Mouse (Mus musculus): ENCODE data around the gene Pola2. TPM values are rescaled to one million over a fixed set of nuclear protein-coding genes. Genes with fewer than 3 reads are reported as not detected.

The Pola2 gene
- polyA plus RNA-seq, 1 experiment from 2014 or later = 19.4 TPM

GRCm38 (mm10) chr19:5956685-5957084 is 7.3 kb downstream of the Pola2 start:
- Histone ChIP-seq H3K9ac (ENCODE audit: low read depth, low read length) (no peak overlapping the region), H3K27me3 (ENCODE audit: control insufficient read depth, insufficient read depth, low read depth, low read length) (no peaks in the 10 kb centered on the region), H3K4me1 (ENCODE audit: control insufficient read depth, insufficient read depth, low read length) (no peaks in the 10 kb centered on the region), H3K4me3 (ENCODE audit: low read depth, low read length) (no peak overlapping the region), H3K36me3 (ENCODE audit: control insufficient read depth, insufficient read depth, low read length) (no peaks in the 10 kb centered on the region), H3K9me3 (replicated peaks; ENCODE audit: control insufficient read depth, low read length, poor library complexity, severe bottlenecking) (no peaks in the 10 kb centered on the region), H3K27ac (ENCODE audit: low read length) (no peak overlapping the region), H3K4me2 (ENCODE audit: low read length) (no peak overlapping the region)
- ATAC-seq = no peak
- 29% methylated on average over 3 of the region's 3 CpGs for WGBS

- Histone ChIP-seq H3K4me2 (ENCODE audit: low read length) (no peak overlapping the region), H3K27me3 (ENCODE audit: control insufficient read depth, insufficient read depth, low read depth, low read length) (no peaks in the 10 kb centered on the region), H3K27ac (ENCODE audit: low read length) (no peak overlapping the region), H3K9me3 (replicated peaks; ENCODE audit: control insufficient read depth, low read length, poor library complexity, severe bottlenecking) (no peaks in the 10 kb centered on the region), H3K36me3 (ENCODE audit: control insufficient read depth, insufficient read depth, low read length) (no peaks in the 10 kb centered on the region), H3K9ac (ENCODE audit: low read depth, low read length) (no peak overlapping the region), H3K4me3 (ENCODE audit: low read depth, low read length) (no peak overlapping the region), H3K4me1 (ENCODE audit: control insufficient read depth, insufficient read depth, low read length) (no peaks in the 10 kb centered on the region)
- no peak for ATAC-seq
- WGBS = 92% methylated on average over 28 of the region's 28 CpGs
Measured at GRCm38 (mm10) chr19:5955704-5956670, 8.0 kb downstream of the Pola2 start.

DNA sequence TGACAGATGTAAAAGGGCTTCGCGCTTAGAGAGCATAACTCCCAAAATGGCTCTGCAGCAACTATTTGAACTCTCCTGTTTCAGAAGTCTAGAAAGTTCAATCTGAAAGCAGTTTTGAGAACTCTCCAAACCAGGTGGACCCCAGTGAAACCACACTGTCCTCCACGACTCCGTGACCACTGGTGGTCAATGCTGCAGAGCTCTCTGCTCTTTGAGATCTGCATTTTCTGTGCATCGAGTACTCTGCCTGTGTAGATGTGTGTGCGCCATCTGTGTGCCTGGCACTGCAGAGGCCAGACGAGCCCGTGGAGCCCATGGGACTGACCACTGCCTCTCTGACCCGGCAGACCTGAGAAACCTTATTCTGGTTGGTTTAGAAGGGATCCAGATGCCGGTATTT is 9.1 kb downstream of the Pola2 start:
- H3K27ac ChIP-seq (ENCODE audit: low read length) = no peak overlapping the region
- WGBS = 94% methylated on average over 10 of the region's 10 CpGs
- no peak overlapping the region for H3K4me2 ChIP-seq (ENCODE audit: low read length)
- no peaks in the 10 kb centered on the region for H3K9me3 ChIP-seq (replicated peaks; ENCODE audit: control insufficient read depth, low read length, poor library complexity, severe bottlenecking)
- no peaks in the 10 kb centered on the region for H3K4me1 ChIP-seq (ENCODE audit: control insufficient read depth, insufficient read depth, low read length)
- H3K27me3 ChIP-seq (ENCODE audit: control insufficient read depth, insufficient read depth, low read depth, low read length) = no peaks in the 10 kb centered on the region
- no peak overlapping the region for H3K4me3 ChIP-seq (ENCODE audit: low read depth, low read length)
- ATAC-seq = no peak
- H3K9ac ChIP-seq (ENCODE audit: low read depth, low read length) = no peak overlapping the region
- H3K36me3 ChIP-seq (ENCODE audit: control insufficient read depth, insufficient read depth, low read length) = 0 out of 2 replicates have a peak, but pooled peaks cover 3% of the 10 kb centered on the region

- 92% methylated on average over 22 of the region's 22 CpGs for WGBS
- Histone ChIP-seq H3K27ac (ENCODE audit: low read length) (no peak overlapping the region), H3K4me3 (ENCODE audit: low read depth, low read length) (no peak overlapping the region), H3K9ac (ENCODE audit: low read depth, low read length) (no peak overlapping the region), H3K36me3 (ENCODE audit: control insufficient read depth, insufficient read depth, low read length) (0 out of 2 replicates have a peak, but pooled peaks cover 4% of the 10 kb centered on the region), H3K27me3 (ENCODE audit: control insufficient read depth, insufficient read depth, low read depth, low read length) (no peaks in the 10 kb centered on the region), H3K9me3 (replicated peaks; ENCODE audit: control insufficient read depth, low read length, poor library complexity, severe bottlenecking) (no peaks in the 10 kb centered on the region), H3K4me2 (ENCODE audit: low read length) (no peak overlapping the region), H3K4me1 (ENCODE audit: control insufficient read depth, insufficient read depth, low read length) (no peaks in the 10 kb centered on the region)
- no peak for ATAC-seq
Measured at GRCm38 (mm10) chr19:5954031-5954710, 9.8 kb downstream of the Pola2 start.

- Histone ChIP-seq H3K27me3 (ENCODE audit: control insufficient read depth, insufficient read depth, low read depth, low read length) (no peaks in the 10 kb centered on the region), H3K27ac (ENCODE audit: low read length) (no peak overlapping the region), H3K4me3 (ENCODE audit: low read depth, low read length) (no peak overlapping the region), H3K9me3 (replicated peaks; ENCODE audit: control insufficient read depth, low read length, poor library complexity, severe bottlenecking) (no peaks in the 10 kb centered on the region), H3K36me3 (ENCODE audit: control insufficient read depth, insufficient read depth, low read length) (0 out of 2 replicates have a peak, but pooled peaks cover 4% of the 10 kb centered on the region), H3K9ac (ENCODE audit: low read depth, low read length) (no peak overlapping the region), H3K4me2 (ENCODE audit: low read length) (no peak overlapping the region), H3K4me1 (ENCODE audit: control insufficient read depth, insufficient read depth, low read length) (no peaks in the 10 kb centered on the region)
- ATAC-seq = no peak
- WGBS = 96% methylated on average over 19 of the region's 19 CpGs
Measured at GRCm38 (mm10) chr19:5953201-5953770, 10.7 kb downstream of the Pola2 start.

DNA sequence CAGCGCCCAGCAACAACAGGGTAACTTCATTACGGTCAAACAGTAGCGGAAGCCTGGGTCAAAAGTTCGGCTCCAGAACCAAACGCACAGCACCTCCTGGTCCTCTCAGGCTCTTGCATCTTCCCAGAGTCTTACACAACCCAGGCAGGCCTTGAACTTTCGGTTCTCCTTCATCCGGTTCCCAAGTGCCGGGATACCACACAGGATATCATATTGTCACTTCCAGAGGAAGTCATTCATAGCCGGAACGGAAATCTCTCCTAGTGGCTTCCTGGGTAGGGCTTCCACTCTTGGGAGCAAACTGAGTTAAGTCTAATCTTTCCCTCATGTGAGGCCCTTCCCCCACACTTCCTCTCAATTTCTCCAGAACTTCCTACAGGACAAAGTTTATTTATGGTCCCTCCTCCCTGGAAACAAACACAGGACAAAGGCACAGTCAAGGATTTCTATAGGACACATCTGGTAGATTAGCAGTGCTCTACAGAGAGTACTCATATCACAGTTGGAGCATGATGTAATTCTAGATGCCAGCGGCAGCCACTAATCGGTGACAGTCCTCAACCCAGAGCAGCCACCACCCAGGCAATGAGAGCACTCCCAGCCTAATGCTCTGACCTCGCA is 11.8 kb downstream of the Pola2 start:
- H3K36me3 ChIP-seq (ENCODE audit: control insufficient read depth, insufficient read depth, low read length) = 0 out of 2 replicates have a peak, but pooled peaks cover 4% of the 10 kb centered on the region

GRCm38 (mm10) chr19:5951631-5952030 is 12.4 kb downstream of the Pola2 start:
- Histone ChIP-seq H3K27ac (ENCODE audit: low read length) (no peak overlapping the region), H3K27me3 (ENCODE audit: control insufficient read depth, insufficient read depth, low read depth, low read length) (no peaks in the 10 kb centered on the region), H3K4me2 (ENCODE audit: low read length) (no peak overlapping the region), H3K36me3 (ENCODE audit: control insufficient read depth, insufficient read depth, low read length) (0 out of 2 replicates have a peak, but pooled peaks cover 4% of the 10 kb centered on the region), H3K4me1 (ENCODE audit: control insufficient read depth, insufficient read depth, low read length) (no peaks in the 10 kb centered on the region), H3K9me3 (replicated peaks; ENCODE audit: control insufficient read depth, low read length, poor library complexity, severe bottlenecking) (no peaks in the 10 kb centered on the region), H3K9ac (ENCODE audit: low read depth, low read length) (no peak overlapping the region), H3K4me3 (ENCODE audit: low read depth, low read length) (no peak overlapping the region)
- ATAC-seq = no peak
- WGBS = 91% methylated on average over 16 of the region's 16 CpGs

More for the DNA sequence above, 11.8 kb downstream of the Pola2 start:
- H3K9ac ChIP-seq (ENCODE audit: low read depth, low read length) = no peak overlapping the region
- ATAC-seq = no peak
- no peaks in the 10 kb centered on the region for H3K9me3 ChIP-seq (replicated peaks; ENCODE audit: control insufficient read depth, low read length, poor library complexity, severe bottlenecking)
- 84% methylated on average over 13 of the region's 13 CpGs for WGBS
- no peak overlapping the region for H3K4me3 ChIP-seq (ENCODE audit: low read depth, low read length)
- H3K4me2 ChIP-seq (ENCODE audit: low read length) = no peak overlapping the region
- no peaks in the 10 kb centered on the region for H3K4me1 ChIP-seq (ENCODE audit: control insufficient read depth, insufficient read depth, low read length)
- H3K27me3 ChIP-seq (ENCODE audit: control insufficient read depth, insufficient read depth, low read depth, low read length) = no peaks in the 10 kb centered on the region
- H3K27ac ChIP-seq (ENCODE audit: low read length) = 0 out of 2 replicates have a peak overlapping the region, but pooled peaks have one; percentile 28

- H3K36me3 ChIP-seq (ENCODE audit: control insufficient read depth, insufficient read depth, low read length) = 0 out of 2 replicates have a peak, but pooled peaks cover 4% of the 10 kb centered on the region
- ATAC-seq = no peak
- no peak overlapping the region for H3K4me2 ChIP-seq (ENCODE audit: low read length)
- H3K4me3 ChIP-seq (ENCODE audit: low read depth, low read length) = no peak overlapping the region
- WGBS = 93% methylated on average over 11 of the region's 11 CpGs
- H3K4me1 ChIP-seq (ENCODE audit: control insufficient read depth, insufficient read depth, low read length) = no peaks in the 10 kb centered on the region
- no peaks in the 10 kb centered on the region for H3K9me3 ChIP-seq (replicated peaks; ENCODE audit: control insufficient read depth, low read length, poor library complexity, severe bottlenecking)
- H3K27ac ChIP-seq (ENCODE audit: low read length) = no peak overlapping the region
- no peaks in the 10 kb centered on the region for H3K27me3 ChIP-seq (ENCODE audit: control insufficient read depth, insufficient read depth, low read depth, low read length)
- no peak overlapping the region for H3K9ac ChIP-seq (ENCODE audit: low read depth, low read length)
Measured at GRCm38 (mm10) chr19:5950218-5950617, 13.8 kb downstream of the Pola2 start.

All from midbrain, embryonic 16.5 days (tissue).